ENCODE assay signal across 9 mouse cellular contexts in the genomic region with DNA sequence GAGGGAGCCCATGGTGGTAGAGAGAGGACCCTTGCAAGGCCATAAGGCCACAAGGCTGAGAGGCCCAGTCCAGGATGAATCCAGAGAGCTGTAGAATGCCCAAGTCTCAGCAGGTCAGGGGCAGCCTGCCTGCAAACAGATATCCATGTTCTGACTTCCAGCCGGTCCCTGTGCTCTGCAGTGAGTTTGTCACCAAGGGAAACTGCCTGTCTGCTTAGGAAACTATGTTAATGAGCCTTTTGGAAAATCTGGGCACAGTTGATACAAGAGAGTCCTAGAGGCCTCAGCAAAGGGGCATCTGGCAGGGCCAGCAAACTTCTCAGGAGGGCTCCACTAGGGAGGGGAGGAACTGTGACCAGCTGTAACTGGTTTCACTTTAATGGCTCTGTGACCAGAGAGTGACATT.
DNase-seq lines count a peak whose midpoint lies in the region; ATAC-seq lines count a peak whose summit lies in the region.
"Had no signal": no experiment of that assay in that cellular context is flagged by ENCODE, and none has a peak within 500 bp of the region (broad histone marks: within the 10 kb centered on the region; RNA-seq: fewer than 3 reads in every experiment).

No protein-coding gene starts in this region.

- H3K27me3 ChIP-seq in forebrain, embryonic 15.5 days: no peaks in the 10 kb centered on the region
- no peaks in the 10 kb centered on the region for H3K27me3 ChIP-seq in intestine, embryonic 15.5 days (replicated peaks)
- no peaks in the 10 kb centered on the region for H3K27me3 ChIP-seq in neural tube, embryonic 15.5 days (replicated peaks)
- H3K27me3 ChIP-seq: Patski had no signal

- H3K9me3 ChIP-seq in forebrain, embryonic 15.5 days: no peaks in the 10 kb centered on the region
- H3K9me3 ChIP-seq in intestine, embryonic 15.5 days: no peaks in the 10 kb centered on the region
- H3K9me3 ChIP-seq in neural tube, embryonic 15.5 days (replicated peaks): no peaks in the 10 kb centered on the region

- H3K4me2 ChIP-seq in forebrain, embryonic 15.5 days (replicated peaks): no peak overlapping the region
- no peak overlapping the region for H3K4me2 ChIP-seq in intestine, embryonic 15.5 days (replicated peaks)
- no peak overlapping the region for H3K4me2 ChIP-seq in neural tube, embryonic 15.5 days

- H3K9ac ChIP-seq in forebrain, embryonic 15.5 days (replicated peaks): no peak overlapping the region
- no peak overlapping the region for H3K9ac ChIP-seq in intestine, embryonic 15.5 days
- no peak overlapping the region for H3K9ac ChIP-seq in neural tube, embryonic 15.5 days (replicated peaks)

- peak overlapping the region; percentile 28 for H3K27ac ChIP-seq in forebrain, embryonic 15.5 days (replicated peaks)
- H3K27ac ChIP-seq in intestine, embryonic 15.5 days: 0 out of 2 replicates have a peak overlapping the region, but pooled peaks have one; percentile 7
- H3K27ac ChIP-seq in neural tube, embryonic 15.5 days (replicated peaks): peak overlapping the region; percentile 65

- WGBS in forebrain, embryonic 15.5 days: 3% methylated on average over 1 of the region's 1 CpGs
- 52% methylated on average over 1 of the region's 1 CpGs for WGBS in intestine, embryonic 15.5 days
- WGBS in neural tube, embryonic 15.5 days: 29% methylated on average over 1 of the region's 1 CpGs

- H3K4me3 ChIP-seq in forebrain, embryonic 15.5 days: no peak overlapping the region
- H3K4me3 ChIP-seq in intestine, embryonic 15.5 days (replicated peaks): no peak overlapping the region
- H3K4me3 ChIP-seq in neural tube, embryonic 15.5 days (replicated peaks): no peak overlapping the region

- H3K4me1 ChIP-seq in forebrain, embryonic 15.5 days: peaks cover 6% of the 10 kb centered on the region
- H3K4me1 ChIP-seq in intestine, embryonic 15.5 days (replicated peaks): peaks cover 4% of the 10 kb centered on the region
- peaks cover 7% of the 10 kb centered on the region; the same call in 1 of the 2 replicates for H3K4me1 ChIP-seq in neural tube, embryonic 15.5 days

- peak; percentile 82 for ATAC-seq in forebrain, embryonic 15.5 days (replicated peaks)
- ATAC-seq in intestine, embryonic 15.5 days: peak; percentile 56; the same call in 1 of the 2 replicates
- peak; percentile 82 for ATAC-seq in neural tube, embryonic 15.5 days (ENCODE audit: low FRiP score)
- no peak for ATAC-seq in CD4-positive, CD25-positive, alpha-beta regulatory T cell, adult 4 months
- ATAC-seq: Patski had no signal

- no peaks in the 10 kb centered on the region for H3K36me3 ChIP-seq in forebrain, embryonic 15.5 days
- no peaks in the 10 kb centered on the region for H3K36me3 ChIP-seq in intestine, embryonic 15.5 days
- no peaks in the 10 kb centered on the region for H3K36me3 ChIP-seq in neural tube, embryonic 15.5 days

- DNase-seq in layer of hippocampus, adult 9-11 months: peak; percentile 29
- DNase-seq in layer of hippocampus, adult 11-12 months (ENCODE audit: low spot score): no peak
- no peak for DNase-seq in gastrocnemius, adult 8-10 months (ENCODE audit: low spot score in 2 of 2)
- no peak for DNase-seq in right cerebral cortex, adult 18-20 months

Comparison
In these comparisons a context has a peak if more than half of its experiments do, and no peak if none do; other contexts are left out.
1. H3K27ac ChIP-seq: peak in every context shown above with its lines; median percentile 65 in neural tube, embryonic 15.5 days; 28 in forebrain, embryonic 15.5 days; 7 in intestine, embryonic 15.5 days.